Mouse (Mus musculus): Measurements from ENCODE around the gene Vipr2.

The Vipr2 gene

GRCm38 (mm10) chr12:116159695-116160094 lies 82.2 kb downstream of the Vipr2 start:
- DNase-seq: no peak

GRCm38 (mm10) chr12:116165368-116165767 lies 87.8 kb downstream of the Vipr2 start:
- DNase-seq: no peak

- peak; percentile 28 for DNase-seq
Measured at GRCm38 (mm10) chr12:116169666-116170065, 92.1 kb downstream of the Vipr2 start.

GRCm38 (mm10) chr12:116176930-116177329 lies 99.4 kb downstream of the Vipr2 start:
- DNase-seq: peak; percentile 51

GRCm38 (mm10) chr12:116181436-116182050 lies 104.0 kb downstream of the Vipr2 start:
- DNase-seq: no peak

GRCm38 (mm10) chr12:116182376-116182775 lies 104.8 kb downstream of the Vipr2 start:
- DNase-seq: no peak

- no peak for DNase-seq
Measured at GRCm38 (mm10) chr12:116183212-116183935, 105.8 kb downstream of the Vipr2 start.

GRCm38 (mm10) chr12:116193952-116194351 lies 116.4 kb downstream of the Vipr2 start:
- DNase-seq: no peak

GRCm38 (mm10) chr12:116194641-116195040 lies 117.1 kb downstream of the Vipr2 start:
- DNase-seq: no peak
